Mouse (Mus musculus) heart, embryonic 14.5 days (tissue): ENCODE data around the gene Tedc2. TPM values are rescaled to one million over a fixed set of nuclear protein-coding genes. Genes with fewer than 3 reads are reported as not detected.

Experiments used
- ATAC-seq: fragments of 200-750 bp; cut with Nextera tagmentation; 2 replicates; pipeline ENCODE4 v1.8.0; 2017; ENCODE audit warnings: low read depth, moderate TSS enrichment; ENCODE audit not compliant: insufficient number of reproducible peaks, insufficient read depth, low FRiP score
- H3K27ac ChIP-seq, 2 experiments: fragments of 200-500 bp in 1 of 2; fragments of 300-500 bp in 1 of 2; sonication (generic) in 1 of 2; replicated peaks in 1 of 2; 2 replicates each; pipeline ENCODE4 v1.5.1; 2012 to 2014; ENCODE audit warnings: low read depth in 2 of 2, low read length in 2 of 2, control low read depth in 1 of 2, mild to moderate bottlenecking in 1 of 2, mixed read lengths in 1 of 2; ENCODE audit not compliant: control insufficient read depth in 1 of 2, insufficient read depth in 1 of 2
- H3K27me3 ChIP-seq: fragments of 300-500 bp; sonication (generic); 2 replicates; pipeline ENCODE4 v1.6.1; 2014; ENCODE audit warnings: mild to moderate bottlenecking, low read length, control low read depth; ENCODE audit not compliant: control insufficient read depth, insufficient read depth
- H3K36me3 ChIP-seq: fragments of 300-500 bp; sonication (generic); 2 replicates; pipeline ENCODE4 v1.6.1; 2014; ENCODE audit warnings: mild to moderate bottlenecking, control low read depth, low read length, mixed read lengths; ENCODE audit not compliant: control insufficient read depth, insufficient read depth
- H3K4me1 ChIP-seq, 2 experiments: fragments of 200-500 bp in 1 of 2; fragments of 300-500 bp in 1 of 2; sonication (generic) in 1 of 2; 2 replicates each; pipeline ENCODE4 v1.6.1; 2012 to 2014; ENCODE audit warnings: low read length in 2 of 2, control low read depth in 1 of 2, mixed read lengths in 1 of 2; ENCODE audit not compliant: control insufficient read depth in 2 of 2, insufficient read depth in 2 of 2
- H3K4me2 ChIP-seq: fragments of 300-500 bp; sonication (generic); 2 replicates; pipeline ENCODE4 v1.6.1; 2014; ENCODE audit warnings: mild to moderate bottlenecking, low read length
- H3K4me3 ChIP-seq, 2 experiments: fragments of 200-500 bp in 1 of 2; fragments of 300-500 bp in 1 of 2; sonication (generic) in 1 of 2; 2 replicates each; pipeline ENCODE4 v1.5.1; 2012 to 2014; ENCODE audit warnings: low read length in 2 of 2, mild to moderate bottlenecking in 2 of 2, control low read depth in 1 of 2, low read depth in 1 of 2, moderate library complexity in 1 of 2; ENCODE audit not compliant: control insufficient read depth in 1 of 2, insufficient read depth in 1 of 2
- H3K9ac ChIP-seq: fragments of 300-500 bp; sonication (generic); 2 replicates; pipeline ENCODE4 v1.6.1; 2014; ENCODE audit warnings: mild to moderate bottlenecking, low read length
- H3K9me3 ChIP-seq: fragments of 300-500 bp; sonication (generic); 2 replicates; pipeline ENCODE4 v1.6.1; 2016; ENCODE audit warnings: low read length, control low read depth; ENCODE audit not compliant: control insufficient read depth
- whole genome bisulfite sequencing: fragments of 180-500 bp; shearing (Covaris S2); extraction: QIAGEN DNeasy Blood & Tissue Kit; methylation state at CpG from one replicate; pipeline ENCODE4 v1.1.7; 2014; 5-methylcytosine and 5-hydroxymethylcytosine counted together
- polyA plus RNA-seq: library from polyadenylated mRNA; unstranded; fragments of >200 nt; fragmentation: Nextera tagmentation; extraction: Ambion mirVana; gene quantifications from 2 replicates; pipeline ENCODE4 v1.2.1, GENCODE M21; 2014

The Tedc2 gene
- polyA plus RNA-seq, 1 experiment from 2014 or later: 5.4 TPM

GRCm38 (mm10) chr17:24207768-24208640 lies 12.6 kb downstream of the Tedc2 start:
- H3K4me2 ChIP-seq: peak overlapping the region; percentile 97
- peak overlapping the region; percentile 40 to 49 for H3K4me3 ChIP-seq
- no peaks in the 10 kb centered on the region for H3K9me3 ChIP-seq
- WGBS: 75% methylated on average over 34 of the region's 34 CpGs
- H3K27me3 ChIP-seq: peaks cover 40% of the 10 kb centered on the region
- H3K36me3 ChIP-seq: no peaks in the 10 kb centered on the region
- peak overlapping the region; percentile 77 for H3K9ac ChIP-seq
- 0 out of 4 replicates have a peak overlapping the region, but pooled peaks of 1 of the 2 experiments have one; percentile 59 for H3K27ac ChIP-seq
- no peak for ATAC-seq
- peaks cover 39 to 70% of the 10 kb centered on the region in 2 experiments for H3K4me1 ChIP-seq

DNA sequence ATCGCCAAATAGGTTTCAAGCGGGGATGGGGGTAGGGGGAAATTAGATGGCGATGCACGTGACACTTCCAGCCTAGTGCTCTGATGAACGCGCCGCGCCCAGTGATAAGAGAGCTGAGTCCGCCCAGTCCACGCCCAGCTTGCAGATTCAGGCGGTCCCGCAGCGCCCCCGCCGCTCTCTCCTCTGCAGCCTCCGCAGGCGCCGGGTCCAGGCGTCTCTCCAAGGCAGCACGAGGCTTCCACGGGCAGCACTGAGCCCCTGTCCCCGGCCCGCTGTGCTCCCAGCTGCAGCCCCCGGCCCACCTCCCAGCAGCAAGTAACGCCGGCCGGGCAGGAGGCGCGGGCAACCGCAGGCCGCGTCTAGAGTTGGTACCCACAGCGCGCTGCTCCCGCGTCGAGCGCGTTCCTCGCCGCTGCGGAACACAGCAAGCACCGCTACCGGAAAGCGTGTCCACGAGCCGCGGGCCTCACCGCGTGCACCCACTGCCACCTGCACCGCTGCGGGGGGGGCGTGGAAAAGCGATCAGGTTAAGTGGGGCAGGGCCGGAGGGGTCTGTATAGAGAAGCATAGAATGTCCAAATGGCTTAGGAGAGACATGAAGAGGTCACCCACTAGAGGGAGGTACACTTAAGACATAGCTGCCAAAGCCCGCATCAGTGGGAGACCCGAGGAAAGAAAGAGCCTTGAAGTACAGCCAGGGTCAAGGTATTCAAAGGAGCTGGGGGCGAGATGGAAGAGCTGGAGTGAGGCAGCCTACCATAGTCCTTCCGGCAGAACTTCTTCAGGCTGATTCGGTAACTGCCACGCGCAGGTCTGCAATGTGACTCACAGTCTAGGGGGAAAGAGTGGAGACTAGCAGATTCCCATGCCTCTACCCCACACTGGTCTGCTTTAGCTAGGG lies 13.9 kb downstream of the Tedc2 start:
- H3K27me3 ChIP-seq: peaks cover 40% of the 10 kb centered on the region
- H3K4me1 ChIP-seq: peaks cover 41 to 67% of the 10 kb centered on the region in 2 experiments
- H3K4me3 ChIP-seq: peak overlapping the region; percentile 29 to 68
- peak overlapping the region; percentile 97 for H3K4me2 ChIP-seq
- no peaks in the 10 kb centered on the region for H3K9me3 ChIP-seq
- ATAC-seq: no peak
- no peak overlapping the region for H3K27ac ChIP-seq
- no peaks in the 10 kb centered on the region for H3K36me3 ChIP-seq
- peak overlapping the region; percentile 88 for H3K9ac ChIP-seq
- 8% methylated on average over 61 of the region's 62 CpGs for WGBS

DNA sequence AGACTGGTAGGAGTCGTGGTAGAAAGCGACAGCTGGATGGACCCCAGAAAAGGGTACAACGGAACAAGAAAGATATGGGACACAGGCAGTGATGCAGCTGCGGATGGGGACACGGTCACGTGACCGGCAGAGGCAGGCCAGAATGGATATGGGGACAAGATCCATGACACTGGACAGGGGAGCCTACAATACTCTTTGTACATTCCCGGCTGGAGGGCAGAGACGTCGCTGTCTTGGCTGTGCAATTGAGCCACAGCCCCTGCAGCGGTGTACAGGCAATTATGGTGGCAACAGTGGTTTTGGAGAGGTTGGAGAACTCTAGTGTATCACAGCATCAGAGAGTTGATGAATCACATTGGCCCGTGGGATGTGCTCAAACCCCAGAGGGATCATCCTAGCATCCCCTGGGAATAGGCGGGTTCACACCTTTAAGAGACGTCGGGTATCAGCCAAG lies 14.7 kb downstream of the Tedc2 start:
- Histone ChIP-seq H3K27ac (no peak overlapping the region; a peak in 1 of 4 replicates), H3K4me1 (peaks cover 36 to 60% of the 10 kb centered on the region in 2 experiments), H3K9me3 (no peaks in the 10 kb centered on the region), H3K4me3 (peak overlapping the region; percentile 66 to 68), H3K4me2 (peak overlapping the region; percentile 97), H3K9ac (peak overlapping the region; percentile 88), H3K36me3 (no peaks in the 10 kb centered on the region), H3K27me3 (peaks cover 34% of the 10 kb centered on the region)
- 4% methylated on average over 15 of the region's 15 CpGs for WGBS
- ATAC-seq: 0 out of 2 replicates have a peak, but pooled peaks have one; percentile 9

DNA sequence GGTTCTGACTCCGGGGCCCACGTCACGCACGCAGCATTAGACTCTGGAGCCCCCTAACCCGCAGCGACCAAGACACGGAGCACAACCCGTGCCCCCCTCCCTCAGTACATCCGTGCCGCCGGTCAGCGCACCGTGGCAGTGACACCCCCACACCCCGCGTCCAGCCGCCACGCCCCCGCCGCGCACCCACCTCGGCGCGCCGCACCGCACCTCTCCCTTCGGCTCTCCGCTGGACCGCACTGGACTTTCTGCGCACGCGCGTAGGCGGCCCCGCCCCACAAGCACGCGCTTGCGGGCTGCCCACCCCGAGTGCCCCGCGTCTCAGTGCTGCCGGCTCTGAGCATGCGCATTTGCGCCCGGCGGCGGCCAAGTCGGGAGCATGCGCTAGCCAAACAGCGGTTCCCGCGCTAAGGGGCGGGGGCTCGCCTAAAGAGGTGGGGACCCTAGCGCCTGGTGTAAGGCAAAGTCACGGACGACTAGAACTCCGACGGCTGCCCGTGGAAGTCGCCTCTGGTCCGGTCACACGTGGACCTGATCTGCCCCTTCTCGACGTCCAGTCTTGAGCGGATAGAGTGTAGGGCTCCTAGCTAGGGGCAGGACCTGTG lies 15.3 kb downstream of the Tedc2 start, which contains the start of gene Tbc1d24:
Gene Tbc1d24, minus strand, starts transcription at position 279 of the 605 bp plus-strand sequence.
- Histone ChIP-seq H3K9ac (peak within 1 kb of the TSS; percentile 88), H3K27ac (peak within 1 kb of the TSS in 1 of 2 experiments; percentile 43; a peak in 1 of 4 replicates), H3K9me3 (no peaks in the 10 kb centered on the region), H3K36me3 (no peaks in the 10 kb centered on the region), H3K27me3 (peaks cover 30% of the 10 kb centered on the region), H3K4me1 (peaks cover 34 to 60% of the 10 kb centered on the region in 2 experiments), H3K4me2 (peak within 1 kb of the TSS; percentile 97), H3K4me3 (peak within 1 kb of the TSS; percentile 66 to 68)
- WGBS: under 1% methylated on average over 48 of the region's 65 CpGs
- ATAC-seq: peak; percentile 56

GRCm38 (mm10) chr17:24204846-24205245 lies 15.8 kb downstream of the Tedc2 start:
- H3K27ac ChIP-seq: peak overlapping the region in 1 of 2 experiments; percentile 43; a peak in 1 of 4 replicates
- H3K27me3 ChIP-seq: peaks cover 24% of the 10 kb centered on the region
- H3K4me1 ChIP-seq: peaks cover 37 to 65% of the 10 kb centered on the region in 2 experiments
- no peaks in the 10 kb centered on the region for H3K36me3 ChIP-seq
- peak overlapping the region; percentile 66 to 68 for H3K4me3 ChIP-seq
- no peak for ATAC-seq
- H3K9ac ChIP-seq: peak overlapping the region; percentile 88
- 8% methylated on average over 7 of the region's 7 CpGs for WGBS
- H3K4me2 ChIP-seq: peak overlapping the region; percentile 97
- H3K9me3 ChIP-seq: no peaks in the 10 kb centered on the region

- H3K9ac ChIP-seq: no peak overlapping the region; the same call in 1 of the 2 replicates
- WGBS: 45% methylated on average over 3 of the region's 3 CpGs
- H3K4me2 ChIP-seq: peak overlapping the region; percentile 97
- no peak overlapping the region for H3K4me3 ChIP-seq
- peaks cover 40 to 68% of the 10 kb centered on the region in 2 experiments for H3K4me1 ChIP-seq
- ATAC-seq: no peak
- H3K27ac ChIP-seq: no peak overlapping the region
- H3K9me3 ChIP-seq: no peaks in the 10 kb centered on the region
- peaks cover 22% of the 10 kb centered on the region for H3K27me3 ChIP-seq
- H3K36me3 ChIP-seq: no peaks in the 10 kb centered on the region
Measured at GRCm38 (mm10) chr17:24203611-24204534, 16.8 kb downstream of the Tedc2 start.
